In the genomic region with DNA sequence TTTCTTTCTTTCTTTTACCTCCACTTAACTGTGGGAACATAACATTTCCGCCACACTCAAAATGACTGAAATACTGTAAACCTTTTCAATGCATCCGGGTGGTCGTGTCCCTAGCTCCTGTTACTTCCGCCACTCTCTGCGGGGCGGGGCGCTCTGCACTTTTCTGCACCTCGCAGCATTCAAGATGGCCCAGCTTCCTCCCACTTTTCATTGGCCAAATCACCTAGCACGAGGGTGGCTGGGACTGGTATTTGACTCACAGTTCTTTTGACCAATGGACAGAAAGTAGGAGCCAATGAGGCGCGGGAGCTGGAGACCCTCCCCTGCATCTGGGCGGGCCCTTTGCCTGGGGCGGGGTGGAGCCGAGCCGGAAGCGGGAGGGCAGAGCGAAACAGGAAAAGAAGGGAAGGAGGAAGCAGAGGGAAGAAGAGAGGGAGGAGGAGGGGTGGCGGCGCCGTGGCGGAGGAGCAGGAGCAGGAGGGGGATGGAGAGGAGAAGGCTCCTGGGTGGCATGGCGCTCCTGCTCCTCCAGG, we compare ENCODE assay signal across 1 mouse cellular context.
TF ChIP-seq lines count a peak whose summit lies in the region.

Gene Wbp1l, plus strand, starts transcription at position 365 of the 533 bp plus-strand sequence.

TF ChIP-seq in MEL, 35 proteins besides CTCF, POLR2A, EP300 and RAD21 (continued from another document):
- peak; percentile 75 for TF ChIP-seq TBP (IDR thresholded peaks at IDR 0.05; ENCODE audit: low read depth, low read length)
